Mouse (Mus musculus) kidney, adult 2 months (tissue): ENCODE measurements around the gene Man2a1.

Experiments used
- CTCF ChIP-seq: fragments of 200-500 bp; conservative IDR thresholded peaks from 2 replicates; pipeline ENCODE4 v1.5.1; 2011; ENCODE audit warnings: low read depth, mild to moderate bottlenecking, control low read depth, low read length, moderate library complexity, mixed read lengths; ENCODE audit not compliant: insufficient read depth, insufficient read length
- POLR2A ChIP-seq: fragments of 200-500 bp; IDR thresholded peaks from one replicate; pipeline ENCODE4 v1.6.1; 2011; ENCODE audit warnings: low read depth, low read length, control low read depth

DNA sequence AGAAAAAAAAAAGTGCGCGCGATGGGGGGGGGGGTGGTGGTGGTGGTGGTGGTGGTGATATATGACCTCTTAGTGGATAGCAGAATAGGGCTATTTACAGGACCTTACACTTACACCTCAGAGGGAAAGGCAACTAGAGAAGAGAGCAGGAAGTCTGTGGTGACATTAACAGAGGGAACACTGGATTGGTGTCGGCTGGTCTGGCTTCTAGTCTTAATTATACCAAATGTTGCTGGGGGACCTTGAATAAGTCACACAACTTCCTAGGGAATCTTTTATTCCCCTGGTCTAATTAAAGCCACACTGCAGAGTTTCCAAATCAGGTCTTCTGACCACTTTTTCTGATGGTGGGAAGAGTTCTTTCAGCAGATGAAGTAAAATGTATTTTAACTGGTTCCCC is 163.0 kb downstream of the Man2a1 start:
- no peak for TF ChIP-seq POLR2A
- no peak for TF ChIP-seq CTCF
